Mouse (Mus musculus): ENCODE measurements around the gene Slc16a6.
"Not testable (repeated sequence)": the region's sequence is repeated elsewhere in the genome, so short reads cannot be mapped to it uniquely, and the experiment has no call there.

Gene Slc16a6

DNA sequence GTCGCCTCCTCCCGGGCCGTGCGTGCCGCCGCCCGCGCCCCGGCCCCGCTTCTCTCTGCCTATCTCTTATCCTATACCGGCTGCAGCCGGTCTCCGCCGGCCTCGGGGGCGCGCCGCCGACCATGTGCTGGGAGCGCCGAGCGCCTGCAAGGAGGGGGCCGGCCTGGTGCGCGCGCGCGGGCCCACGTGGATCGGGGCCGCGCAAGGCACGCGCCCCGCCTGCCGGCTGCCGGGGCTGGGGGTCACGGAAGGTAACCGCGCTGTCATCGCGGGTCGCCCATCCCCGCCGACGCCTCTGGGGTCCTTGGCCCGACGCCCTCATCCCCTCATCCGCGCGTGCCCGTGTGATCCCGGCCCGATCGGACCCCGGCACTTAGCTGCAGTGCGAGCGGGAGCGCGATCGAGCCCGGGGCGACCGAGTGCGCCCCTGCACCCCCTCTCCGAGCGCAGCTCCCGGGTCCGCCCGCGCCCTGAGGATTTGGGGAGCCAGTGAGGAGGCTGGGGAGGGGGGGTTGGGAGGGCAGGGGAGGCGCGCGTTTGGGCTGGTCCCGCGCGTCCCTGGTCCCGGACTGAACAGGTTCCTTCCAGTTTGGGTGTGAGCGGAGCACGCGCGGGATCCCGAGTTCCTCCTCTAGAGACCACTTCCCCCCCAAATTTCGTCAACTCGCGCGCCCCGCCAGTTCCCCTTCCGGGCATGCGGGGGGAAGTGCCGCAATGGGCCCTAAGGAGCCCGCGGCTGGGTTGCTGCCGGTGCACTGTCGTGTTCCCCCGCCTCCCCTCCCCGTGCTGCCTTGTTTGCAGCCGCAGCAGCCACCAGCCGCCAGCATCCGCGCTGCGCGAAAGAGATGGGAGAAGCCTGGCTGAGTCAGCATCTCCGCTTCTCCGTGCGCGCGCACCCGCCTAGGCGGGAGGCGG is at the start of gene Slc16a6, which contains the start of gene Arsg:
Gene Slc16a6 (minus strand): TSS at position 428 of the 915 bp plus-strand sequence.
Gene Arsg (plus strand): TSS at position 204 of the 915 bp plus-strand sequence.
- peak; percentile 77 to 85 for DNase-seq (ENCODE audit: low spot score in 2 of 2)

DNA sequence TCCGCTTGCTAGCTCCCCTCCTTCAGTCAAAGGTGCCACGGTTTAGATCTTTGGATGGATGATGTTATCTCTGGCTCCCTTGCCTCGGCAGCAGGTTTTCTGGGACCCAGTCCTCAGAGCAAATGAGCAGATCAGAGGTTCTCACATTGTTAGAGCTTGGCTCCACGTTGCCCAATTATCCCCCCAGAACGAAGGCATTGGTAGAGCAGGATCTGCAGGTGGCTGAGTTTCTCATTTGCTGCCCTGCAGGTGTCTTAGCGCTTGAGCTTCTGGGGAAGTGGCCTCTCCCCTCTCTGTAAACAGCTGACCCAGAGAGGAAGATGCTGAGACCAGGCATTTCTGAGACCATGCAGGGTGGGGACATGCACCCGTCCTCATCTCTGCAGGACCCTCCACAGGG is 47.6 kb upstream of the Slc16a6 start:
- DNase-seq (ENCODE audit: low spot score in 2 of 2), result no peak

DNA sequence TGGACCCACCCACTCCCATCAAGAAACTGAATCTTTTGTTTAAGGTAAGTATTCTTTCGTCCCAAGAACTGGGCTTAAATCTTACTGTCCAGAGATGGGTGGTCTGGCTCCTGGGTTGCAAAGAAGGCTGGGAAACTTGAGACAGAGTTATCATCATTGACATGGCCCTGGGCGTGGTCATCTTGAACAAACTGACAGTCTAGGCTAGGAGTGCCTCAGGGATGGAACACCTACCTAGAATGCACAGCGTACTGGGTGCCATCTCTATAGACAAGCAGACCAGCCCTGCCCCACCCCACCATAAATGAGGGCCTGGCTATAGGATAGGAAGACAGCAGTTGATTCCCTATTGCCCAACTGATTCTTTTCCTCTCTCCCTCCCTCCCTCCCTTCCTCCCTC is 44.4 kb upstream of the Slc16a6 start:
- no peak for DNase-seq (ENCODE audit: low spot score in 2 of 2)

GRCm38 (mm10) chr11:109517330-109517729 is 43.9 kb upstream of the Slc16a6 start:
- DNase-seq (ENCODE audit: low spot score in 2 of 2), result no peak

DNA sequence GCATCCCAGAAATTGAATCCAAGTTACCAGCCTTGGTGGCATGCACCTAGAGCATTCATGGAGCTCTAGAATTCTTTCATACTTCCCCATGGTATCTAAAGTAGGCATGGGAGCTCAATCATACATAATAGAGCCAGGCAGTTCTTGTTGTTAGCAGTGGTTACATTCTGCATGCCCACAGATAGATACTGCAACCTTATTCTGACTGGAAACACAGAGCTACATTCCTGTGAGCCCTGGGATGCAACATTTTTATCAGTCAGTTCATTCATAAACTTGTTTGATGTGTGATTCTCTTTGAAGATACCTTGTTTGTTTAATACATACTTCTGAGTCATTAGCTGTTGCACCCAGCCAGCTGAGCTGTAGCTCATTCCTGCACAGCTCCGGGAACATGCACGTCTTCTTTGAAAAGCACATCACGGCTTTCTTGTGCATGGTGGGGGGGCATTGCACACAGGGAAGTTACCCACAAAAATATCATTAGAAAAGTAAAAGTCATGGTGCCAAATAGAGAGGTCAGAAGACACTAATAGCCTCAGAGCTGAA is 40.7 kb upstream of the Slc16a6 start:
- DNase-seq (ENCODE audit: low spot score in 2 of 2), result no peak

DNA sequence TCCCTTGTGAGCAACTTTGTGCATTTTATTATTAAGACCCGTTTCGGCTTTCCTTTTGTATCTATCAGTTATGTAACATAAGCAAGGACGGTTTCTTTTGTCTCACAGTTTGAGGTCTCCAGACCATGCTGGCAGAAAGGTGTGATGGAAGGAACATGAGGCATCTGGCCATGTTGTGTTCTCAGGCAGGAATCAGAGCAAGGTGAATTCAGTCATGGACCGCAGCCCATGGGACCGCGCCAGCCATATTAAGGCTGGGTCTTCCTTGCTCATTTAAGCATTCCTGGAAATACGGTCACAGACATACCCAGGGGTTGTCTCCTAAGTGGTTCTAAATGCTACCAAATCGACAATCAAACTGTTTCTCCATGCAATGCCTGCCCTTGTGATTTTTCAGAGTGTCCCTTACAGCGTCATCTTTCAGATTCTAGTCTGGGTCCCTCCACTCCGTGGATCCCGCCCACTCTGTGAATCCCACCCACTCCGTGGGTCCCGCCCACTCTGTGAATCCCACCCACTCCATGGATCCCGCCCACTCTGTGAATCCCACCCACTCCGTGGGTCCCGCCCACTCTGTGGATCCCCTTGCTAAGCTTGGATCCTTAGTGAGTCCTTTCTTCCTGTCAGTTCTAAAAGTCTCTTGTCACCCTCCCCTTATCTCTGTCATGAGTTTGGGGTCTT is 39.7 kb upstream of the Slc16a6 start:
- DNase-seq (ENCODE audit: low spot score in 2 of 2), result no peak

DNA sequence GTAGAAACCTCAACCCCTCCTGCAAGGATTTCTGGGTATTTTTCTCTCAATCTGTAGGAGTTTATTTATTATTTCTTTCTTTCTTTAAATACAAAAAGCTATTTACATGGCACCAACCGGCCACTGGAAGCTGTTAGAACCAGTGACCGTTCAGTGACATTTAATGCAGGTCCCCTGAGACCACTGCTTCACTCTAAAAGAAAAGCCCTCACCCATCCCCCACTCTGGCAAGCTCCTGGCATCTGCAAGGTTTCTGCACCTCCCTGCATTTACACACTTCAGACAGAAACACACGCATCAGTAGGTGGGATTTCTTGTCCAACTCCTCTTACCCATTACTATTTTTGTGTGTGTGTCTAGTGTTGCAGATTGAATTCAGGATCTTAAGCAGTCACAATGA is 33.7 kb upstream of the Slc16a6 start:
- DNase-seq (ENCODE audit: low spot score in 2 of 2), result no peak

DNA sequence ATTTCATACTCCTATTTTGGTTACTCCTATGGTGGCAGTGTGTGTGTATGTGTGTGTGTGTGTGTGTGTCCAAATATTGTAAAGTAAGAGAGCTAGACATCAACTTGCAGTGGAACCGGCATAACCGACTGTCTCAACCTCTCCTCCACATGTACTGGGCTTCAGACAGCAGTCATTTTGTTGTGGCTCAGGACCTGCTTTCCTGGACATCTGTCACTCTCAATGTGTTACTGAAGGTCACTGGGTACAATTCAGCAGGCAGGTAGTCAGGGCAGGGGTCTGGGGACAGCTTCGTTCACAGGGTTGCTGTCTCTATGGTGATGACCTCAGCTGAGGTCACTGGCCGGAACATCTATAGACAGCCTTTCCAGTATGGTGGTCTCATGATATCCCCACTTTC is 32.4 kb upstream of the Slc16a6 start:
- no peak for DNase-seq (ENCODE audit: low spot score in 2 of 2)

DNA sequence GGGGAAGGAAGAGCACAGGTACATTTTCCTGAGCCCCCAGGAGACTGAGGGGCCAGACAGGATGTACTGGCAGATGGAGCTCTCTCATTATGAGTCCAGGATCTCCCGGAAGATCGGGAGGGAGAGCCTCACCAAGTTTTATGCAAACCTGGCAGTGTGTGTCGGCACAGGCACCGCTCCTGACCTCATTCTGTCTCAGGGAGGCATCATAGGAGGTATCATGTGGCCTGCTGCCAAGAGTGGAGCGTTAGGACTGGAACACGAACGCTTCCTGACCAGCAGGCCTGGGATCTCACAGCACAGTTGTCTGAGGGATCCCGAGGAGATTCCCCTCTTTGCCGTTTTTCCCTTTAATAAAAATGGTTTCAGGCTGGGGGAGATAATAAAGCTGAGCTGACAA is 31.6 kb upstream of the Slc16a6 start:
- DNase-seq (ENCODE audit: low spot score in 2 of 2), result peak in 1 of 2 experiments; percentile 32

DNA sequence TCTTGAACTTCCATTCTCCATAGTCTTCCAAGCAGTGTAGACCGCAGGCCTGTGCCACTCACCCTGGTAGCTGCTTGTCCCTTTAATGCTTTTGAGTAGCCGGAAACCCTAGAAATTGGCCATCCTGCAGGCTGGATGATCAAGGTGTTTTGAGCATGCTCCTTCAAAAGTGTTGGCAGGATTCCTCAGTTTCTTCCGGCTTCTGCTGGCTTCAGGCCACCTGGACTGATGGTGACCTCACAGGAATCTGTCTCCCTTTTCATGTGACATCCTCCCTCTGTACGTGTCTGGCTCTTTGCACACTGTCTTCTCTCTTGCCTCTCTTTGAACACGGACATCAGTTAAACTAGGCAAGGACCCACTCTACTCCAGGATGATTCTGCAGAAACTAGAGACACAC is 26.8 kb upstream of the Slc16a6 start:
- no peak for DNase-seq (ENCODE audit: low spot score in 2 of 2)

DNA sequence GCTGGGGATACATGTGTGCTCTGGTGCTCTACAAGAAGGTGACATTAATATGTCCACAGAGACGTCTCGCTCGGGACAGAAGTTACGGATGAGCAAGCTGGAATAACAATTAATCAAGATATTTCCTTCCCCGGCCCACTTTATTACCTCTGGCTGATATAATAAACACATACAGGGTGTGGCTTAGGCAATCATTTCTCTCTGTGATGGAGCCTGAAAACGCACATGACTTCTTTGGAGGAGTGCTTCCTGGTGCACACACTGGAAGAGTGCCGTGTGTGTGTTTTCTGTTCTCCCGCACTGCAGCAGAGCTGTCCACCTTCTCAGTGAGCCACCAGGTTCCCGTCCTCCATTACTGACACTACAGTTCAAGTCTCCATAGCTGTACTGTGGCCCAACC is 24.6 kb upstream of the Slc16a6 start:
- no peak for DNase-seq (ENCODE audit: low spot score in 2 of 2)

- no peak for DNase-seq (ENCODE audit: low spot score in 2 of 2)
Measured at GRCm38 (mm10) chr11:109496996-109497714, 23.8 kb upstream of the Slc16a6 start.

DNA sequence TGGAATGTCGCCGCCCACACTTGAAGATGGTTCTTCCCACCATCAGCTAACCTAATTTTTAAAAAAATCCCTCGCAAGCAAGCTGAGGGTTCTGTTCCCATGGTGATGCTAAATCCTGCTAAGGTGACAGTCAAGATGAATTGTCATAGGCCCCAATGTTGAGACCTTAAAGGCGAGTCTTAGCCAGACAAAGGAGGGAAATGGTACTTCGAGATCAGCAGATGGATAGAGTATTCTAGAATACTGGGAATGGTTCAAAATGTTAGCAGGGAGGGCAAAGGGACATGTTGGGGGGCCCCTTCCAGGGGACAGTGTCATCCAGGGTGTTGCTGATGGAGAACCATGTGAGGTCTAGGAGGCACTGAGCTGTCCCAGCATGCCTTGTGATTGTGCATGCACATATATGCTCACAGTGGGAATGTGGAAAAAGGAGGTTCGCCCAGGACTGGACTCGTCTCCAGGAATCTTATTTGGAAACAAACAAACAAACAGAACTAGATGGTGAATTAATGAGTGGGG is 23.1 kb upstream of the Slc16a6 start:
- no peak for DNase-seq (ENCODE audit: low spot score in 2 of 2)

- no peak for DNase-seq (ENCODE audit: low spot score in 2 of 2)
Measured at GRCm38 (mm10) chr11:109495771-109496474, 22.5 kb upstream of the Slc16a6 start.

DNA sequence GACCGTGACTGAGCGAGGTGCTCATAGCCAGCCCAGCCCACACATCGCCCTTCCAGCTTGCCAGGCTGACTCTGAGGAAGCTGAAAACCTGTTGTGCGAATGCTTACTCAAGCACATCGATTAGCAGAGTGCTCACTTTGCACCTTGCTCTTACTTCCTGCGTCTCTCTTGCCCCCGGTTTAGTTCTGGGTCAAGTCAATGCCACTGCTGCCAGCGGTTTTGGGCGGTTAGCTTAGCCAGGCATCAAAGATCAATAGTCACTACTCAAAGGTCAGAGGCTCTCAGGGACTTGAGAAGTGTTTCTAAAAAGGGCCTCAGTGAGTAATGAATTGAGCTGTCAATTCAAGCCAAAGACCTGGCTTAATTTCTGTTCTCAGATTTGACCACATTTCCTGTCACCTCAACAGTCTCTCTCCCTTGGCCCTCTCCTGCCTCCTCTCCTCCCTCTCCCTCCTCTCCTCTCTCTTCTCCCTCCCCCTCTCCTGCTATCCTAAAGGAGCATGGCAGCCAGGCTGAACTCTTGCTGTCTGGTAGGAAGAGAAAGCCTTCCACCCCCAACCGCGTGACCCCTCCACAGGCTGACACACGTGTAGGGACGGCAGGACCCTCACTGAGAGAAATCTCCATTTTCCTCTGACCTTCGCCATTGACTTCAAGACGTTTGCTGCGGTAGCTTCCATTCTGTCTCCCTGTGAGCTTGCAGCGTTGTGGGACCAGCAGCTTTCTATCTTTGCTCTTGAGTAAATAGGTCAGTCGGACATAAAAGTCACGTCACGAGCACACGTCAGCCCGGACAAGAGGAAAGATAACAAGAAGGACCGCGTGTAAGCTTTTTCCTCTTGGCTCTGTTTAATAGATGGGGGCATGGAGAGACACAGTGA is 21.7 kb upstream of the Slc16a6 start:
- no peak for DNase-seq (ENCODE audit: low spot score in 2 of 2)

GRCm38 (mm10) chr11:109492847-109493464 is 19.6 kb upstream of the Slc16a6 start:
- not testable (repeated sequence) for DNase-seq (ENCODE audit: low spot score in 2 of 2)

DNA sequence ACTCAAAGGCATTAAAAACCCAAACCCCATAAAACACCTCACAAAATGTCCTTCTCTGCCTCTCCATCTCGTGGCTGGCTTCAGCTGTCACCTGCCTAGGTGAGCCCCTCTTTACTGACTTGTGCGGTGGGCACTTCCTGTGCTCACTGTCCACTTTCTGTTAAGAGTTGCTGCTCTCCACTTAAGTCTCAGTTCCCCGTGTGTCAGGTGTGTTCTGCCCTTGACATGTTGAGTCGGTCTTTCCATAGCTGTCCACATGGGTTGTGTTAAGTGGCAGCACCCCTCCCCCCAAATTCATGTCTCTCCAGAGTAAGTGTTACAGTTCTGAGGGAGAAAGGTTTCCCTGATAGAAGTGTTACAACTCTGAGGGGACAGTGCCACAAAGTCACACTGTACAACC is 18.4 kb upstream of the Slc16a6 start:
- DNase-seq (ENCODE audit: low spot score in 2 of 2), result no peak

GRCm38 (mm10) chr11:109489763-109490162 is 16.4 kb upstream of the Slc16a6 start:
- DNase-seq (ENCODE audit: low spot score in 2 of 2), result no peak

DNA sequence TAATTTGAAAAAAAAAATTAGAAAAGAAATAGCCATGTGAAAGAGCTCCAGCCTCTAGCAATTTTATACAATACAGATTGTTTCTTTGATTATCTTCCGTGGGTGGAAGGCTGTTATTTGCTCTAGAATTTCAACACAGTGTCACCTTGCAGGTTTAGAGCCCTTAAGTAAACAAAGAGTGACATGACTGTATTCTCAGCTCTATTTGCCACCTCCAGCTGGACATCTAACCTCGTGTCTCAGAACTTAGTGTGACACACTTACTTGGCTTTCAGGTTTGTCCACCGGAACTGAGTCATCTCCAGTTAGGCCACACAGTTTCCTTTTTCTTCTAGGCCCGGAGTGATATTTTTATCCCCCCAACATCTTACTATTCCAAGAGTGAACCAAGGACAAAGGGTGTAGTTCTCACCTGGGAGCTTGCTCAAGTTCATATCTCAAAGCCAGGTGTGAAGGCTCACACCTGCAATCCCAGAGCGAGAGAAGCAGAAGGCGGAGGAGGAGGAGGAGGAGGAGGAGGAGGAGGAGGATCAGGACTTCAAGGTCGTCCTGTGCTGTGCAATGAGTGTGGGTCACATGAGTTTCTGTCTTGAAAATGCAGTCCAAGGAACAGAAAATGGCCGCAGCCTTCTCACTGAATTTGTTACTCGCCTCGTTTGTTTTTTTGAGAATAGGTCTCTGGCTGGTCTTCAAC is 14.7 kb upstream of the Slc16a6 start:
- DNase-seq (ENCODE audit: low spot score in 2 of 2), result no peak

Measured in left cerebral cortex, adult 9 months (tissue).